Mouse (Mus musculus): Measurements from ENCODE around the gene Ccdc13. TPM values are rescaled to one million over a fixed set of nuclear protein-coding genes. Genes with fewer than 3 reads are reported as not detected.

The Ccdc13 gene
- polyA plus RNA-seq, 1 experiment from 2014 or later = 2.3 TPM

- DNase-seq (no peak), ATAC-seq (ENCODE audit: low FRiP score, low TSS enrichment) (no peak; the same call in 1 of the 2 replicates)
These were observed 17.6 kb upstream of the Ccdc13 start for GRCm38 (mm10) chr9:121856649-121857416.

GRCm38 (mm10) chr9:121854246-121854645 lies 15.0 kb upstream of the Ccdc13 start:
- Histone ChIP-seq H3K36me3 (ENCODE audit: control insufficient read depth, insufficient read depth, low read length) (peaks cover 28% of the 10 kb centered on the region), H3K27me3 (ENCODE audit: control insufficient read depth, insufficient read depth, low read length) (no peaks in the 10 kb centered on the region), H3K9ac (replicated peaks; ENCODE audit: low read length) (no peak overlapping the region), H3K27ac (replicated peaks; ENCODE audit: low read depth, low read length) (no peak overlapping the region), H3K9me3 (ENCODE audit: control insufficient read depth, low read length) (no peaks in the 10 kb centered on the region), H3K4me2 (ENCODE audit: low read length) (no peak overlapping the region), H3K4me3 (replicated peaks; ENCODE audit: low read depth, low read length) (no peak overlapping the region), H3K4me1 (ENCODE audit: control insufficient read depth, insufficient read depth, low read length) (peaks cover 2% of the 10 kb centered on the region; the same call in 1 of the 2 replicates)
- ATAC-seq (ENCODE audit: low FRiP score, low TSS enrichment) = no peak
- WGBS = over 99% methylated on average over 3 of the region's 3 CpGs
- no peak for DNase-seq

More at GRCm38 (mm10) chr9:121856649-121857416, 17.6 kb upstream of the Ccdc13 start:
- Histone ChIP-seq H3K4me2 (ENCODE audit: low read length) (peak overlapping the region; percentile 93), H3K27me3 (ENCODE audit: control insufficient read depth, insufficient read depth, low read length) (no peaks in the 10 kb centered on the region), H3K36me3 (ENCODE audit: control insufficient read depth, insufficient read depth, low read length) (peaks cover 5% of the 10 kb centered on the region; the same call in 1 of the 2 replicates), H3K9me3 (ENCODE audit: control insufficient read depth, low read length) (no peaks in the 10 kb centered on the region), H3K4me3 (replicated peaks; ENCODE audit: low read depth, low read length) (peak overlapping the region; percentile 86), H3K27ac (replicated peaks; ENCODE audit: low read depth, low read length) (peak overlapping the region; percentile 93), H3K4me1 (ENCODE audit: control insufficient read depth, insufficient read depth, low read length) (peaks cover 2% of the 10 kb centered on the region; the same call in 1 of the 2 replicates), H3K9ac (replicated peaks; ENCODE audit: low read length) (peak overlapping the region; percentile 81)
- 1% methylated on average over 39 of the region's 39 CpGs for WGBS

GRCm38 (mm10) chr9:121847842-121848241 lies 8.6 kb upstream of the Ccdc13 start:
- Histone ChIP-seq H3K4me2 (ENCODE audit: low read length) (no peak overlapping the region), H3K27ac (replicated peaks; ENCODE audit: low read depth, low read length) (no peak overlapping the region), H3K4me1 (ENCODE audit: control insufficient read depth, insufficient read depth, low read length) (no peaks in the 10 kb centered on the region), H3K9me3 (ENCODE audit: control insufficient read depth, low read length) (no peaks in the 10 kb centered on the region), H3K27me3 (ENCODE audit: control insufficient read depth, insufficient read depth, low read length) (no peaks in the 10 kb centered on the region), H3K4me3 (replicated peaks; ENCODE audit: low read depth, low read length) (no peak overlapping the region), H3K36me3 (ENCODE audit: control insufficient read depth, insufficient read depth, low read length) (peaks cover 45% of the 10 kb centered on the region), H3K9ac (replicated peaks; ENCODE audit: low read length) (no peak overlapping the region)
- 84% methylated on average over 5 of the region's 5 CpGs for WGBS
- ATAC-seq (ENCODE audit: low FRiP score, low TSS enrichment) (no peak), DNase-seq (no peak)

GRCm38 (mm10) chr9:121847138-121847537 lies 7.9 kb upstream of the Ccdc13 start:
- ATAC-seq (ENCODE audit: low FRiP score, low TSS enrichment) (no peak), DNase-seq (no peak)
- no peak overlapping the region for H3K27ac ChIP-seq (replicated peaks; ENCODE audit: low read depth, low read length)
- H3K36me3 ChIP-seq (ENCODE audit: control insufficient read depth, insufficient read depth, low read length) = peaks cover 44% of the 10 kb centered on the region
- H3K4me1 ChIP-seq (ENCODE audit: control insufficient read depth, insufficient read depth, low read length) = no peaks in the 10 kb centered on the region
- 96% methylated on average over 4 of the region's 4 CpGs for WGBS
- no peak overlapping the region for H3K4me3 ChIP-seq (replicated peaks; ENCODE audit: low read depth, low read length)
- no peaks in the 10 kb centered on the region for H3K9me3 ChIP-seq (ENCODE audit: control insufficient read depth, low read length)
- H3K4me2 ChIP-seq (ENCODE audit: low read length) = no peak overlapping the region
- no peak overlapping the region for H3K9ac ChIP-seq (replicated peaks; ENCODE audit: low read length)
- no peaks in the 10 kb centered on the region for H3K27me3 ChIP-seq (ENCODE audit: control insufficient read depth, insufficient read depth, low read length)

GRCm38 (mm10) chr9:121846526-121847118 lies 7.4 kb upstream of the Ccdc13 start:
- Histone ChIP-seq H3K4me2 (ENCODE audit: low read length) (no peak overlapping the region), H3K27me3 (ENCODE audit: control insufficient read depth, insufficient read depth, low read length) (no peaks in the 10 kb centered on the region), H3K36me3 (ENCODE audit: control insufficient read depth, insufficient read depth, low read length) (peaks cover 38% of the 10 kb centered on the region), H3K4me3 (replicated peaks; ENCODE audit: low read depth, low read length) (no peak overlapping the region), H3K9ac (replicated peaks; ENCODE audit: low read length) (no peak overlapping the region), H3K9me3 (ENCODE audit: control insufficient read depth, low read length) (no peaks in the 10 kb centered on the region), H3K27ac (replicated peaks; ENCODE audit: low read depth, low read length) (no peak overlapping the region), H3K4me1 (ENCODE audit: control insufficient read depth, insufficient read depth, low read length) (no peaks in the 10 kb centered on the region)
- WGBS = 59% methylated on average over 10 of the region's 10 CpGs
- peak; percentile 83 for DNase-seq
- ATAC-seq (ENCODE audit: low FRiP score, low TSS enrichment) = no peak

GRCm38 (mm10) chr9:121842914-121843313 lies 3.7 kb upstream of the Ccdc13 start:
- no peaks in the 10 kb centered on the region for H3K27me3 ChIP-seq (ENCODE audit: control insufficient read depth, insufficient read depth, low read length)
- no peak overlapping the region for H3K27ac ChIP-seq (replicated peaks; ENCODE audit: low read depth, low read length)
- 0 out of 2 replicates have a peak, but pooled peaks cover 4% of the 10 kb centered on the region for H3K4me1 ChIP-seq (ENCODE audit: control insufficient read depth, insufficient read depth, low read length)
- ATAC-seq (ENCODE audit: low FRiP score, low TSS enrichment) (no peak), DNase-seq (no peak)
- H3K4me2 ChIP-seq (ENCODE audit: low read length) = no peak overlapping the region
- peaks cover 4% of the 10 kb centered on the region for H3K36me3 ChIP-seq (ENCODE audit: control insufficient read depth, insufficient read depth, low read length)
- no peak overlapping the region for H3K9ac ChIP-seq (replicated peaks; ENCODE audit: low read length)
- H3K4me3 ChIP-seq (replicated peaks; ENCODE audit: low read depth, low read length) = no peak overlapping the region
- H3K9me3 ChIP-seq (ENCODE audit: control insufficient read depth, low read length) = no peaks in the 10 kb centered on the region
- whole genome bisulfite sequencing = 97% methylated on average over 2 of the region's 2 CpGs

- H3K9ac ChIP-seq (replicated peaks; ENCODE audit: low read length) = peak overlapping the region; percentile 32; the same call in 1 of the 2 replicates
- no peak overlapping the region for H3K27ac ChIP-seq (replicated peaks; ENCODE audit: low read depth, low read length)
- H3K27me3 ChIP-seq (ENCODE audit: control insufficient read depth, insufficient read depth, low read length) = no peaks in the 10 kb centered on the region
- H3K36me3 ChIP-seq (ENCODE audit: control insufficient read depth, insufficient read depth, low read length) = no peaks in the 10 kb centered on the region
- H3K4me2 ChIP-seq (ENCODE audit: low read length) = peak overlapping the region; percentile 72
- H3K9me3 ChIP-seq (ENCODE audit: control insufficient read depth, low read length) = no peaks in the 10 kb centered on the region
- H3K4me1 ChIP-seq (ENCODE audit: control insufficient read depth, insufficient read depth, low read length) = 0 out of 2 replicates have a peak, but pooled peaks cover 4% of the 10 kb centered on the region
- ATAC-seq (ENCODE audit: low FRiP score, low TSS enrichment) = peak; percentile 62; the same call in 1 of the 2 replicates
- peak overlapping the region; percentile 46 for H3K4me3 ChIP-seq (replicated peaks; ENCODE audit: low read depth, low read length)
- DNase-seq = no peak
- 34% methylated on average over 7 of the region's 7 CpGs for WGBS
These were observed 333 bp upstream of the Ccdc13 start for GRCm38 (mm10) chr9:121839622-121839965.

- Histone ChIP-seq H3K27me3 (ENCODE audit: control insufficient read depth, insufficient read depth, low read length) (no peaks in the 10 kb centered on the region), H3K9me3 (ENCODE audit: control insufficient read depth, low read length) (no peaks in the 10 kb centered on the region), H3K4me2 (ENCODE audit: low read length) (no peak overlapping the region), H3K9ac (replicated peaks; ENCODE audit: low read length) (no peak overlapping the region), H3K36me3 (ENCODE audit: control insufficient read depth, insufficient read depth, low read length) (no peaks in the 10 kb centered on the region), H3K27ac (replicated peaks; ENCODE audit: low read depth, low read length) (no peak overlapping the region), H3K4me1 (ENCODE audit: control insufficient read depth, insufficient read depth, low read length) (0 out of 2 replicates have a peak, but pooled peaks cover 4% of the 10 kb centered on the region), H3K4me3 (replicated peaks; ENCODE audit: low read depth, low read length) (no peak overlapping the region)
- 94% methylated on average over 6 of the region's 6 CpGs for WGBS
- ATAC-seq (ENCODE audit: low FRiP score, low TSS enrichment) (no peak), DNase-seq (no peak)
These were observed 1.3 kb downstream of the Ccdc13 start for GRCm38 (mm10) chr9:121838008-121838407.

Measured in midbrain, embryonic 14.5 days (tissue).